Mouse (Mus musculus): ENCODE results near the gene Npvf.

Npvf gene

DNA sequence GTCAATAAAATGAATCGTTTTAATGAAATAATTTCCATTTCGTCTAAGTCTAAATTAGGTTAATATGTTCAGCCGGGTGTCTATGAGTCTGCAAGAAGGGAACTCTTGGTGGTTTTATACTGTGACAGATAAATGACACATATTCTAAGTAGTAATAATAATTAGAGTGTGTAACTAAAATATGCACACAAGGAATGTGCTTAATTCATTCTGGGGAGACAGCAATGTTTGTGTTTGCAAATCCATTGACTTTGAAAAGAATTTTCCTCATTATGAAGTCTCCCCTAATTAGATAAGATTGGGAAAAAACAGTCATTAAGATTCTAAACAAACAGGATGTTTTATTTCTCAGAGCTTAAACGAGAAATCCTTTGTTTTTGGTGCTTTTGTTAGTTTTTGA is at the start of gene Npvf:
Npvf (minus strand) TSS at position 84 of the 400 bp plus-strand sequence.
- DNase-seq (ENCODE audit: low spot score in 2 of 2): no peak

DNA sequence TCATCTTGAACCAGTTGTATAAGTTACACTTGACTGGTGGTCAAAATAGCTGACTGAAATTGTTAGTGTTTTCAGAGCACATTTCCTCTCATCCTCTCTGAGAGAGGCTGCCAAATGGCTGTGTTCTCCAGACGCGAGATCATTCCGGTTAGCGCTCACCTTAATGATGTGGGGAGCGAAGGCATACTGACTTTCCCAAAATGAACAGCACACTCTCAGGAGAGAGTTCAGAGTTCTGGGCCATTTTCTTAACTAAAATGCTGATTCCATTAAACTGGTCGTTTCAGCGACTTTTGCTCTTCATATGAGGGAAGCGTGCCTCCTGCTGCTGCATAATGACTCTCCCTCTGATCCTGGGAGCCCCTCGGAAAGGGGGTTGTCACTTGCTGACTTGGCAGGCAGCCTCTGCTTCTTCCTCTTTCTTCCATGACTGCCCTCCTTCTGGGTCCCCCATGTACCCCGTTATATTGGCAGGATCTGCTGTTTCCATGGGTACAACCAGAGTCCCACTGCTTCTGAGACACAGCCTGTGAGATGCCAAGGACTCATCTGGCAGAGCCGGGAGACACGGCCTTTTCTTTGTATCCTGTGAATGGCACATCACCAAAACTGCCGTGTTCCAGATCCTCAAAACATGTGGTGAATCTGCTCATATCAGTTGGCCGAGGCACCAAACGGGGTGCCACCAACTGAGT is 35.0 kb upstream of the Npvf start:
- DNase-seq (ENCODE audit: low spot score in 2 of 2): no peak

DNA sequence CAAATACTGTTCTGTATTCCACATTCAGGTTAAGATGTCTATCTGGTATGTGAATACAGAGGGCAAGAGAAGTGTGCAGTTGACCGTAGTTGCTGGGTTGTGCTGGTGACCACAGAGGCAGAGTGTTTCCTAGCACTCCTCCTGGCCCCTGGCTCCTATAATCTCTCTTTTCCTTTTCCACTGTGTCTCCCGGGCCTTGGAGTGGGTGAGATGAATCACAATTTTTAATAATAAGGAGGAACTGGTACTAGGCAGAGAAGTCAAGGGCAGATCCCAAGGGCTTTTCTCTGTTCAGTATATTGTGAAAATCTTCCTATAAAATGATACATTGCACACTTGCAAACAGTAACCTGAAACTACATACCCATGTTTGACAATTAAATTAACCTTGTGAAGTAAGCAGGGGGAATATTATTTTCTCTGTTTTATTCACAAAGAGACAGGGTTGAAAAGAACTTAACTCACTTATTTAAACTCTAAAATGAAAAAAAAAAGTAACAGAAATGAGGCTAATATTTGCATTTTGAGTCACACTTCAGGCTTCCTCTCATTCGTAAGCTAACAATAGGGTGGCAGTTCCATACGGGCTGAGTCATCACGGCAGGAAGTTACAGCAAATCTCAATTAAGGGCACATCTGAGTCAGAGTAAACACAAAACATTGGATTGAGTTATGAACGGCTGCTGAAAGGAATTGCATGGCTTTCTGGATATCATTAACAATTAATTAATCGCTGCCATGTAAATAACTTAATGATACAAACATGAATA is 30.6 kb upstream of the Npvf start:
- DNase-seq (ENCODE audit: low spot score in 2 of 2): peak in 1 of 2 experiments; percentile 49

DNA sequence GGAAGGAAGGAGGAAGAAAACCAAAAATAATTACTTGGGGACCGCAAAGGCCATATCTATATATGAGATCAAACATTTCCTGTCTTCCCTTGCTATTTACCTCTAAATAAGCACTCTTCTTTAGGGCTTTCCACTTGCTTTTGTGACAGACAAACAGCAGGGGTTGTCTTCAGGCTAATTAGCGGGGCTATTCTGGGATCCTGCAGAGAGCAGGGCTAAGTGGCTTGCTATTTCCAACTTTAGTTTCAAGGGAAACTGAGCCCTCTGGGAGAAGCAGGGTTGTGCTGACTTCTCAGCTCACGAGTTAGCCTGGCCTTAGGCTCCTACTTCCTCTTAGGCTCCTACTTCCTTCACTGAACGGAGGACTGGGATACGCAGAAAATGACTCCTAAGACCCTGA is 27.3 kb upstream of the Npvf start:
- no peak for DNase-seq (ENCODE audit: low spot score in 2 of 2)

DNA sequence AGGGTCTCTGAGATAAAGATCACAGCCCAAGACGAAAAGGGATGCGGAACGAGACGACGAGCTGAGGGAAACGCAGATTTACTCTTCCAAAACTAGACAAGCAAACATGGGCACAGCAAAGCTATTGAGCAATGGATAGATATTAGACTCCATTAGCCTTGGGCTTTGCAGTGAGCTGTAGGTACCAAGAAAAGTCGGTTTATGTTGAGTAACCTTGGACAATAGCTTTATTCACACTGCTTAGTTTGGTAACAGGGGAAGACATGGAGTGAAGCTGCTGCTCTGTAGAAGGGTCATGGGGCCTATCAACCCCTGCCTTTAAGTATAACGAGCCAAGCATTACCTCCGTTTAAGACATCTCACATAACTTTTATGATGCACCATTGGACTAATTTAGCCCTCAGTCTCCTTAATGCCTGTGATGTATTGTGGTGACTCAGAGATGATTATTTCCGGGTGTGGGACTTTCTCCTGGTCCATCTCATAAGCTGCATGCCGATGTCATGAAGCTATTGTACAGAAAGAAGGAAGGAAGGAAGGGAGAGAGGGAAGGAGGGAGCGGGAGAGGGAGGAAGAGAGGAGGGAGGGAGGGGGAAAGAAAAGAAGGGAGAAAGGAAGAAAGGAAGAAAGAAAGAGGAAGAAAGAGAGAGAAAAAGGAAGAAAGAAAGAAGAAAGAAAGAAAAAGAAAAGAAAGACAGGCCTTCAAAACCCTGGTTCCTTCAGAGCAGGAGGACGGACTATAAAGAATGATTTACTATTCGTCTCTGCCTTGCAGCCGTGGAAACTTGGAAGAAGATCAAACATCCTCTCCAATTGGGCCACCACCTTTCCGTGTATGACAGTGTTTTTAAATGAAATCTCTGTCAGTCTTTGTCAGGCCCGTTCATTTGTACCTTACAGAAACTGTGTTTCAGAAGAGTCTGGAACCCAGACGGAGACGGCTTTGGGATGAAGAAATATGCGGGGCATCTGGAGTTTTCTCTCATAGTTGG is 26.3 kb upstream of the Npvf start:
- DNase-seq (ENCODE audit: low spot score in 2 of 2): no peak

DNA sequence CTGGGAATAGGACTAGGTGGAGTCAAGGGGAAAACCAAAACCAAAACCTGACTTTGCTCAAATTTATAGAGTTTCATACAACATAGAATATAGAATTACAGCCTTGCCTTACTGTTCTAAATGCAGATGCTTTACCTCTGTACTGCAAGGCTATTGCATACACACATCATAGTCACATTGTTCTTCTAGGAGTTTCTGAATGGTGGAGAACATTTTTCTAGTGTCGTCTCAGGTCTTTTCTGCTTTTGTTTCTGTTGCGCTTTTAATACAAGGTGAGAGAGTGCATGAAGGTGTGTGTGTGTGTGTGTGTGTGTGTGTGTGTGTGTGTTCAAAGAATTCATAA is 25.2 kb upstream of the Npvf start:
- DNase-seq (ENCODE audit: low spot score in 2 of 2): no peak

DNA sequence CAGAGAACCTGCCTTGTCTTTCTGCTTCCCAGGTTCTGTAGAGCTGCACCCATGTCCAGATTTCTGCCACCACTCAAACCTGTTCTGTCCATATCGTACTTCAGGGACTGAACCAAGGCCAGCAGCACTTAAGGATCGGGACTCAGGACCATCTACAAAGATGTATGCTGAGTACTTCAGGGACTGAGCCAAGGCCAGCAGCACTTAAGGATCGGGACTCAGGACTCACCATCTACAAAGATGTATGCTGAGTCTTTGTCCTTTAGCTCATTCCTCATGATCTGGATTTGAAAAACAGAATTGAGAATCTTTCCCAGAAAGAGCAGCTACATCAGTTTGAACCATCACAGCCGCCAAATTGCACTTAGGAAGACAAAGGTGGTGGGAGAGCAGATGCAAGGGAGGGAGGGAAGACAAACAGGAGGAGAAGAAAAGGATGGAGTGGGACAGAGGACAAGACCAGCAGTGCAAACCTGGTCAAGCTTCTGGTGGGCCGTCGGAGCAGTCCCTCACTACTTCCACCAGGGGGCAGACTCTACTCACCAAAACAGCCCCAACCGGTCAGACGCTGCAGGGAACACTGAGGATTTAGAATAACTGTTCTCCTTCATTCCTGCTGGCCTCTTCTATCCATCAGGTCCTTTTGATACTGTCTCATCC is 24.7 kb upstream of the Npvf start:
- DNase-seq (ENCODE audit: low spot score in 2 of 2): peak; percentile 75 to 87

DNA sequence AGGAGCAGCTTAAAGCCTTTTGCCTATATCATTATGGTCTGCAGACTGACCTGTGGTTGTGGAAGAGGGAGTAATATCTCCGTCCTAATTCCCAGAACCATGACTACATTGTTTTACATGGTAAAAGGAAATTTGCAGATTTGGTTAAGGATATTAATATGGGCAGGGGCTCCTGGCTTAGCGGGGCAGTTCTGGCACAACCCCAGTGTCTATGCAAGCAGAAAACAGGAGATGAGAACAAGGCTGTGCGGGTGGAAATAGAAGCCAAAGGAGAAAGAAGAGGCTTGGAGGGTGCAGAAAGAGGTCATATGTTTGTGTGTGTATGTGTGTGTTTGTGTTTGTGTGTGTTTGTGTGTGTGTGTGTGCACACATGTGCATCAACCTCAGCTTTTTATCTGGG is 17.0 kb upstream of the Npvf start:
- DNase-seq (ENCODE audit: low spot score in 2 of 2): no peak

DNA sequence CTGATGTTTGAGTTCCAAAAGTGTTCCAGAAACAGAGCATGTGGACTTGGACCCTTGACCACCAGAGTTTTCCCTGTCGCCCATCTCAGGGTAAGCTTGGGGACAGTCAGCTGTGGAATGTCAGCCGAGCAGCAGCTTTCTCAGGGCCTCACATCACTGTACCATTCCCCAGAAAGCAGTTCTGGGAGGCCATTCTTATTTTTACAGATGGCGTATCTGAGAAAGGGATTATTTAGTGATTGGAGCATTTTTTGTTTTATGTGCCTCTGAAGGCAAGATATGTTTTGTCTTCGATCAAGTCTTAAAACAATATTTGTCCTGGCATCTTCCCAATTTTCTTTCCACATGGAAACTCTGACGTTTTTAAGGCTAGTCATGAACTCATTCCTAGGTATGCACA is 12.7 kb upstream of the Npvf start:
- DNase-seq (ENCODE audit: low spot score in 2 of 2): no peak

DNA sequence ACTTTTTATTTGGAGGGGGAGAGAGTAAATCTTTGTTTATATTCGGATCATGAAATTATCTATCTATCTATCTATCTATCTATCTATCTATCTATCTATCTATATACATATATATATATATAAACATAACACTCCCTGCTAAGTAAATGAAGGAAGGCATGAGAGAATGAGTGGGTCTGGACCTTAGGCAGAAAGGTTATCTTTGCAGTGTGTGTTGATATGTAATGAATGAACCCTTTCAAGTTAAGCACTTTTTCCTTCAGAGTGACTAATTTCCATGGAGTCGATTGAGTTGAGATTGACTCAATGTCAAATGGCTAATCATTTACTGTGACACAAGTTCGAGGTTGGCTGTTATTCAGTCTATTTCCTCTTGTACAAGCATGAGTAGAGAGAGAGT is 10.8 kb upstream of the Npvf start:
- DNase-seq (ENCODE audit: low spot score in 2 of 2): no peak

DNA sequence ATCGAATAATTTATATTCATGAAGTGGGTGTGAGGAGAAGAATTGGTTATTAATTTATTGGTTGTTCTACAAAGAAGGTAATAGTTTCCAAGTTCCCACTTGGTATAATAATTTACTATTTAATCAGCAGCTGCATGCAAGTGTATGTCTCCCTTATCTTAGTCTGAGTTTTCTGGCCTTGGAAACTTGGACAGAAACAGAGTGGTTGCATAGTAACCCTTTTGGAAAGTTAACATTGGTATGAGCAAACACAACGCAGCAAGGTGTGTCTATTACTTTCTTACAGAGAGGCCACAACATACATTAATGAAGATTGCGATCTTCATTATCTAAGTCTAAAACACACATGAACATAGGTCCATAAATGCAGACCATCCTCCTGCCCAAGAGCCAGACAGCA is 10.0 kb upstream of the Npvf start:
- no peak for DNase-seq (ENCODE audit: low spot score in 2 of 2)

DNA sequence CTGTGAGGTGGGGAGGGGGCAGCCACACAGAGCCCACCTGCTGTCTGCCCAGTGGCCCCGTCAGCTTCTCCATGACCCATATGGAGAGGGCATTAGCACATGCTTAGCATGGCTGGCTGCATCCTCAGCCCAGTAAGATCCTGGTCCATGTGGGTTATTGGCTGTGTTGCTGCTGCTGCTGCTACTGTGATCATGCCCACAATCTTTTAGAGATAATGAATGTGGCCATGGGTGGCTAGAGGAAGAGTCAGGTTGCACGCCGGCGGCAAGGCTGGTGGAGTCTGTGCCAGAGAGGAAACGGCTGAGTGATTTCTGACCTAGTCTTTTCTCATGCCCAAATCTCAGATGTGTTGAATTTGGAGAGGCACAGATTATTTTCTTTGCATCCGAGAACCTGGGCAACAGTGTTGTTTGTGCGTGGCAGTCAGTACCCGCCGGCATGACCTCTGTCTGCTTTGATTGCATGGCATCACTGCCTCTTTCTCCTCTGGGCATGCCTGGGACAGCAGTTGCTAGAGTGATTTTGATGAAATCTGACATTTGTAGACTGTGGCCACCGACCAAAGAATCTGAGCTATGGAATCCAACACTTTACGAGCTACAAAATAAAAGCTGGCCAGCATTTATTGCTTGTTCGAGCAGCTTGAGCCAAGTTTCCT is 8.8 kb upstream of the Npvf start:
- no peak for DNase-seq (ENCODE audit: low spot score in 2 of 2)

DNA sequence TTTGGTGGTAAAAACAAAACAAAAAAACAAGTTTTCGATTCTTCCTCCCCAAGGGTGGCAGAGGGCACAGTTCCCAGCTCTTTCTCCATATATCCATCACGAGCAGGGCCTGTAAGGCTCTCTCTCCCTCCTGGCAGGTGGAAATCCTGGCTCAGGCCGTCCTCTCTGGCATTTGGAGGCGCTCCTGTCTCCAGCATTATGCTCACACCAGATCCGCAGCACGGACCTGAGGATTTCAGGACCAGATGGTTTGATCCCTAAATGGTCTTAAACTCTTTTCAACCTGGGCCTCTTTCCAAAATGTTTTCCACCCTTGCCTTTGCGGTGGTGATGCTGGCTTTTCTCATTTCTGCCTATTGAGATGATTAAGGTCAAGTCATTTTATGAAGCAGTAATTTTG is 7.5 kb upstream of the Npvf start:
- DNase-seq (ENCODE audit: low spot score in 2 of 2): no peak

DNA sequence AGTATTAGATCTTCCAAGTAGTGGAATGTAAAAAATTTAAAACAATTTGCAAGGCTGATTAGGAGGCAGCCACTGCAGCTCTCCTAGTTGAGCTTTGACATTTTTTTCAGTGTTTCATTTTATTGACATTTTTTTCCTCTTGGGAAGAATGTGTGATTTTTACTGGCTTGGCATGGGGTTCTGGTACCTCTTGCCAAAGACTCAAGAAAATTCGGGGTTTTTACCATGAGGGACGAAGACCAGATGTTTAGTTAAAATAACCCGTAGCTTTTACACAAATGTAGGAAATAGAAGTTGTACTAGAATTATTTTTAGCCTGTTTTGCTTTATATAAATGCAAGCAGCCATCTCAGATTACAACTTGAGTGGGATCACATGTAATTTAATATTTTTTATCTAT is 4.2 kb upstream of the Npvf start:
- DNase-seq (ENCODE audit: low spot score in 2 of 2): no peak

DNA sequence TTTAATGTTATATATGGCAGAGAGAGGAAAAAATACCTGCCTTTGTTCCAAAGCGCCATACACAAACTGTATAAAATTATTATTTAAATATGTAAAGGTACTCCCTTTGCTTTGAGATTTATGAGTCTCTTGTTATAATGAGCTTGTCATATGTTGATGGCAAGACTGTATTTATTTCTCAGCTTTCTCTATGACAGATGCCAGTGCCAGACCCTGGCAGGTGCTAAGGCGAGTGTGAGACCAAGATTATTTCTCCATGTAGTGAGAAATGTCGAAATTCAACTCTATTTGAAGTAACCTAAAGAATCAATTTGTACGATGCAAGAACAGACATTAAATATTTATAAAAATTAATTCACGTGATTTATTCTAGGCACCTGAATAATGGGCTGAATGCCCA is 3.8 kb upstream of the Npvf start:
- no peak for DNase-seq (ENCODE audit: low spot score in 2 of 2)

DNA sequence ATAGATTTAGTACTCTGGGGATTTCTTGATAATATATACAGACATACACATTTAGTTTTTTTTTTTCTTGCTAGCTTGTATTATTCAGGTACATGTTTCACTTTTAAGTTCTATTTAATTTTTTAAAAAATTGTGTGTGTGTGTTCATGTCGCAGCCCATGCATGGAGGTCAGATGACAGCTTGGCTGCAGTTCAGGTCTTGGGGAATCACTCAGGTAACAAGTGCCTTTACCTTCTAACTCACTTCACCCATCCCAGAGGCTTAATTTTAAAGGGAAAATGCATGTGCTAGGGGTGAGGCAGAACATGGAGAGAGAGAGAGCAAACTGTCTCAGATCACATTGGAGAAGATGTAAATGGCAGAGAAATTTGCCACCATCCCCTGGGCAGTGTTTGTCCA is 2.2 kb upstream of the Npvf start:
- no peak for DNase-seq (ENCODE audit: low spot score in 2 of 2)

DNA sequence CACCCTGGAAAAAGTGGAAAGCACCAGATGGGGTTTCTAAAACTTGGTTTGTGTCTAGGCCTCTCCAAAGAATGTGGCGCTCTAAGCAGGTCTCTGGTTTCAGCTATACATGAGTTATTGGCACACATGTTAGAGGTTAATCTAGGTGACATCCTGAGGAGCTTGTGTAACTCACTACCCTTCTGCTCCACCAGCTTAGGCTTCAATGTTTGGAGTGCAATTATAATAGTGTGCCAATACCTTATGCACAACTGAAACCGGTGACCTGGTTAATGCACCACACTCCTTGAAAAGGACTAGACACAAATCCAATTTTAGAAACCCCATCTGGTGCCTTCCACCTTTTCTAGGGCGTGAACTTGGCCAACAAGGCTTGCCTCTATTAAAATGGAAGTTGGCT is 1.7 kb upstream of the Npvf start:
- no peak for DNase-seq (ENCODE audit: low spot score in 2 of 2)

DNA sequence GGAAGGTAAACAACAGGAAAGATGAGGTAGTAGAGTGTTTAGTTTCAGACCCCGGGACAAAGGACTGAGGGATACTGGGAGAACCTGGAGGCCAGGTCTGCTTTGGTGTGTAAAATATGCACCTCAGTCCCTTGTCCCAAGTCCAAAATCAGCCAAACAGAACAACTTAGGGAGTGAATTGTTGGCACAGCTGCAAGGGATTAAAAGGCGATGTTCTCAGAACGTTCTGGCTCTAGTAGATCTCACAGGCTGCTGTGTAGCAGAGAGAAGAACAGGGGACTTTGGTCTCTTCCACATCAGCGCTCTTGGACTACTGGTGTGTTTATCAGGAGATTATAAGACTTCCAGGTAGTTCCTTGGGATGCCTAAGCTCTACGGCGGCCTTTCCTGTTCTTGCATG is 6.6 kb downstream of the Npvf start:
- no peak for DNase-seq (ENCODE audit: low spot score in 2 of 2)

DNA sequence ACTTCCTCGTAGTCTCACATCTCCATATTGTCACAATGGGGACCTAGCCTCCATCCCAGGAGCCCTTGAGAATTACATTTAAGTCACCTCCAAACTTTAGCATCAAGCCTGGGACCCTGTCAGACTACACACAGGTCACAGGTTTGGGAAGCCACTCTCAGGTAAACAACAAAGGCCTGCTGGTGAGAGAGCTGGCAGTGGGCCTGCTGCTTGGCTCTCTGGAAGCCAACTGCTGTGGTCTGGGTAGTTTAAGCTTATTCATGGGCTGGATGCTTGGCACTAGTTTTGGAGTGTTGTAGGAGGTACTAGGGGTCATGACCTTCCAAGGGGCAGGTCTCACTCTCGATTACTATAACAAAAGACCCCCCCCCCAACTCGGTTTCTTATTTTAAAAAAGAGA is 7.6 kb downstream of the Npvf start:
- DNase-seq (ENCODE audit: low spot score in 2 of 2): no peak

DNA sequence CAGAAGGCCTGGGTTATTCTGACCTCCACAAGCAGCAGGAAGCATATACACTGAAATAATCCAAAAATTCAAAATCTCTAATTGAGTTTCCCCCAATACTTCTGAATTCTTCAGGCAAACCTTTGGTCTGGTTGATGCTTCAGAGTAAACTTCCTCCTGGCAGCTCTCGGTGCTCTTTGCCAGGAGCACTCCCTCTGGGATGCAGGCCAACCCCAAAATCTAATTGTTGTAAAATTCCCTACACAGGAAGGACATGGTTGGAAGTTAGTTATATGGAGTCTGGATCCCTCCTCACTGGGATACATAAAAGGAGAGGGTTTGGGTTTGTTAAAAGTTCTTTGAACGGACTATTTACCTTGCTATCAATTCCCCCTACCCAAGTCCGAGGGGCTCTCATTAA is 9.5 kb downstream of the Npvf start:
- no peak for DNase-seq (ENCODE audit: low spot score in 2 of 2)

DNA sequence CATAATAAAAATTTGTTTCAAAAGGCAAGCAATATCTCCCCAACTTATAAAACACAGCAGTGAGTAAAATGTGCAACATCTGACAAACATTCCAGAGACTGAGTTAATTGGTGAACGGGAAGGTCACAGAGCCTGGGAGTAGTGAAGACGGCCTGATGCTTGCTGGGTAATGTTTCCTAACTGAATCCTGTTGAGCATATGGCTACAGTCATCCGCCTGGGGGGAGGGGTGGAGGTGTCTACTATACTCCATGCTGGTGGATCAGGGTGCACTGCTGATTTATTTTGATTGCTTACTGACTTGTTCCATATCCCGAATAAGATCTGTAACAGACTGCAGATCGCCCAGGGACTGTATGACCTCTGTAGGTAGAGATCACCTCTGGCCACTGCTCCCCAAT is 12.3 kb downstream of the Npvf start:
- no peak for DNase-seq (ENCODE audit: low spot score in 2 of 2)
